Mouse (Mus musculus): ENCODE data around the gene Gm7579.
"Not testable (repeated sequence)": the region's sequence is repeated elsewhere in the genome, so short reads cannot be mapped to it uniquely, and the experiment has no call there.

- not testable (repeated sequence) for TF ChIP-seq CTCF (IDR thresholded peaks at IDR 0.05; ENCODE audit: low read depth, low read length); EP300 (IDR thresholded peaks at IDR 0.05; ENCODE audit: insufficient read depth, low read depth, low read length); POLR2A (IDR thresholded peaks at IDR 0.05; ENCODE audit: insufficient read depth, low read length)
These were observed 46.6 kb downstream of the Gm7579 start, which contains the start of gene Gm2431 for GRCm38 (mm10) chr7:142258254-142258653.

Data from ES-Bruce4 (cell line).